Mouse (Mus musculus): ENCODE data around the gene Tha1. TPM values are rescaled to one million over a fixed set of nuclear protein-coding genes. Genes with fewer than 3 reads are reported as not detected.

Tha1 gene
- polyA plus RNA-seq (2012; rRNA removed): 21.1 and 21.9 TPM in 2 replicates

GRCm38 (mm10) chr11:117872861-117873608, at the start of gene Tha1:
Tha1 (minus strand) TSS chr11:117873481.

DNA sequence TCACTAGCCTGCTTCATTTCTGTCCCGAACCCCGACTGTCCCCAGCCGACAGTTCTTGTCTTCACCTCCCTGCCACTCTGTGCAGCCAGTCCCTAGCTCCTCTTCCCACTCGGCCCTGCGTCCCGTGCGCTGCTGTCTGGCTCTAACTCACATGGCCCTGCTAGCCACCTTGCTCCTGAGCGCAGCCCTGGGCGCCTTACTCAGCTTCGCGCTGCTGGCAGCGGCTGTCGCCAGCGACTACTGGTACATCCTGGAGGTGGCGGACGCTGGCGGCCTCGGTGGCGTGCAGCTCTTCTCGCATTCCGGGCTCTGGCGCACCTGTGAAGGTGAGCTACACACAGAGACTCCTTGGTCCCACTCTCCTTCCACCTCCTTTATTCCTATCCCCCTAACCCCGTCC, 12.7 kb downstream of the Tha1 start, which contains the start of gene Tmem235:
Gene Tmem235 (plus strand): TSS at position 152 of the 400 bp plus-strand sequence.

DNA sequence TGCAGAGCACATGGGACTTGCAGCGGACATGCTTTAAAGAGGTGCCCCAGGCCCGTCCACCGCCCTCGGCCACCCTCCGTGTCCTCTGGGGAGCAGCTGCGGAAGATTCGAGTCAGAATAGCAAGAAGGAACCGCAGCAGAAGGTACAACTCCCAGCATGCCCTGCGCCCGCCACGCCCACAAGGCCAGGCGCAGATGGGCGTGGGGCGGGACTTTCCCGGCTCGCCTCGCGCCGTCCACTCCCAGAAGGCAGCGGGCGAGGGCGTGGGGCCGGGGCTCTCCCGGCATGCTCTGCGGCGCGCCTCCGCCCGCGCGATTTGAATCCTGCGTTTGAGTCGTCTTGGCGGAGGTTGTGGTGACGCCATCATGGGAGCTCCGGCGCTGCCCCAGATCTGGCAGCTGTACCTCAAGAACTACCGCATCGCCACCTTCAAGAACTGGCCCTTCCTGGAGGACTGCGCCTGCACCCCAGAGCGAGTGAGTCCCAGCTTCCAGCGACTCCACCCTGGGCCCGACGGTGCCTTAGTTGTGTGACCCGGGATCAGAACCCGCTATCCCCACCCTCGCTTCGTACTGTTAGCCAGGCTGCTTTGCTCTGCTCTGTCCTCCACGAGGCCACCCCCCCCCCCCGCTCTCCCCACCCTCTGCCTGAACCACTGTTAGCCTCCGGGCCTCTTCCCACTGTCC, 24.2 kb downstream of the Tha1 start, which contains the start of gene Birc5:
Gene Birc5 (plus strand): TSS at position 267 of the 687 bp plus-strand sequence.

DNA sequence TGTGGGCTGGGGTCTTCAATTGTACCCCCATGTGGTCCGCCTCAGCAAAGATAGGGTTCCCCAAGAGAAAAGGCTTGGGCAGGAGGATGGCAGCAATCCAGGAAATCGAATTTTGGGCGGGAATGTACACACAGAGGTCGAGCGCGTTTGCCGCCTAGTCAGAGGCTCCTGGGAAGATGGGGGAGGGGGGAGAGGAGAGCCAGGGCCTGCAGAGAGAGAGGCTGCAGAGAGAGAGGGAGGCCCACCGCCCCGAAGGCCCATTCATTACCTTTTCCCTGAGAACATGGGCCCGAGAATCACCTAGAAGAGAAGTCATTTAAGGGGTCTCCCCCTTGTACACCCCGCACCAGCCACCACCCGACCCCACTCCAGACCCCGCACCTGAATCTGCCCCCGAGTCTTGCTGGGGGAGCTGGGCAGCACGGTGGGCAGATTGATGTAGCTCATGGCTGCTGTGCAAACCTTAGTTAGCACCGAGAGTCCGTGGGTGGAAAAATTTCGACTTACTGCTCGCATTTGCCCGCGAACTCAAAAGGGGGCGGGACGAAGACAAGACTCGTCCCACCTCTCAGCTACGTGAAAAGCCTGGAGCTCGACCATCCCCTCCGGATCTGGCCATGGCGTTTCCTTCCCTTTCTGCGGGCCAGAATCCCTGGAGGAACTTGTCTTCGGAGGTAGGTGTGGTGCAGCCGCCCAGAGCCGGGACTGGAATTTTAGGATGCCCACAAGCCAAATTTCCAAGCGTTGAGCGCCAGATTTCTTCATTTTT, 47.8 kb downstream of the Tha1 start, which contains the start of the genes Afmid and Tk1:
Gene Afmid (plus strand): TSS at position 592 of the 769 bp plus-strand sequence.
Gene Tk1 (minus strand): TSS at position 760 of the 769 bp plus-strand sequence.

Other genes with a start within 250 kb of the Tha1 start
- gene Tnrc6c, start 219.2 kb downstream of the Tha1 start, polyA plus RNA-seq (2012; rRNA removed): 25.7 and 29.3 TPM in 2 replicates
- 10.1 TPM in 2 replicates for gene Tmc8, start 91.4 kb downstream of the Tha1 start, polyA plus RNA-seq (2012; rRNA removed)
- gene Tmc6, start 91.3 kb downstream of the Tha1 start, polyA plus RNA-seq (2012; rRNA removed): 54.7 and 63.2 TPM in 2 replicates
- gene 6030468B19Rik, start 75.8 kb downstream of the Tha1 start, polyA plus RNA-seq (2012; rRNA removed): not detected in 2 replicates
- 0.23 TPM in 1 of 2 replicates, not detected in the other for gene Gm20708, start 63.8 kb downstream of the Tha1 start, polyA plus RNA-seq (2012; rRNA removed)
- 149 and 175 TPM in 2 replicates for gene Syngr2, start 63.8 kb downstream of the Tha1 start, polyA plus RNA-seq (2012; rRNA removed)
- 5.4 and 8.6 TPM in 2 replicates for gene Afmid, start 47.6 kb downstream of the Tha1 start, polyA plus RNA-seq (2012; rRNA removed)
- 23.5 and 36.6 TPM in 2 replicates for gene Tk1, start 47.4 kb downstream of the Tha1 start, polyA plus RNA-seq (2012; rRNA removed)
- gene Birc5, start 24.2 kb downstream of the Tha1 start, polyA plus RNA-seq (2012; rRNA removed): 7.8 and 16.6 TPM in 2 replicates
- not detected in 2 replicates for gene Tmem235, start 12.7 kb downstream of the Tha1 start, polyA plus RNA-seq (2012; rRNA removed)
- gene Socs3, start 96.6 kb upstream of the Tha1 start, polyA plus RNA-seq (2012; rRNA removed): 28.5 and 32.6 TPM in 2 replicates
- gene Pgs1, start 112.8 kb upstream of the Tha1 start, polyA plus RNA-seq (2012; rRNA removed): 59.6 and 99.4 TPM in 2 replicates

Measured in ovary, adult 2 months (tissue).